Mouse (Mus musculus) layer of hippocampus, postnatal 25 days (tissue): ENCODE measurements around the gene Gm4981. TPM values are rescaled to one million over a fixed set of nuclear protein-coding genes. Genes with fewer than 3 reads are reported as not detected.
"Not testable (repeated sequence)": the region's sequence is repeated elsewhere in the genome, so short reads cannot be mapped to it uniquely, and the experiment has no call there.

ENCODE experiments used
- DNase-seq, 2 experiments: peaks; one replicate each; pipeline ENCODE4 v3.0.0; 2022; ENCODE audit warnings: mixed read lengths in 2 of 2, low spot score in 1 of 2; ENCODE audit errors: extremely low spot score in 1 of 2
- total RNA-seq, 2 experiments: library from RNA; stranded (reverse); gene quantifications; 2 replicates each; pipeline ENCODE4 v1.2.3; 2021

Gm4981 gene
- total RNA-seq: not detected

GRCm38 (mm10) chr10:58236613-58237012 is at the start of gene Gm4981:
Gene Gm4981 (minus strand): TSS chr10:58236701.
- no peak for DNase-seq

- no peak for DNase-seq
Measured at GRCm38 (mm10) chr10:58282238-58282637, 45.7 kb upstream of the Gm4981 start.

- DNase-seq: no peak
Measured at GRCm38 (mm10) chr10:58258466-58258865, 22.0 kb upstream of the Gm4981 start.

- no peak for DNase-seq
Measured at GRCm38 (mm10) chr10:58255954-58256353, 19.5 kb upstream of the Gm4981 start.

GRCm38 (mm10) chr10:58255213-58255892 is 18.9 kb upstream of the Gm4981 start, which contains the start of gene Gcc2:
Gene Gcc2 (plus strand): TSS chr10:58255497.
- peak; percentile 82 to 84 for DNase-seq

DNA sequence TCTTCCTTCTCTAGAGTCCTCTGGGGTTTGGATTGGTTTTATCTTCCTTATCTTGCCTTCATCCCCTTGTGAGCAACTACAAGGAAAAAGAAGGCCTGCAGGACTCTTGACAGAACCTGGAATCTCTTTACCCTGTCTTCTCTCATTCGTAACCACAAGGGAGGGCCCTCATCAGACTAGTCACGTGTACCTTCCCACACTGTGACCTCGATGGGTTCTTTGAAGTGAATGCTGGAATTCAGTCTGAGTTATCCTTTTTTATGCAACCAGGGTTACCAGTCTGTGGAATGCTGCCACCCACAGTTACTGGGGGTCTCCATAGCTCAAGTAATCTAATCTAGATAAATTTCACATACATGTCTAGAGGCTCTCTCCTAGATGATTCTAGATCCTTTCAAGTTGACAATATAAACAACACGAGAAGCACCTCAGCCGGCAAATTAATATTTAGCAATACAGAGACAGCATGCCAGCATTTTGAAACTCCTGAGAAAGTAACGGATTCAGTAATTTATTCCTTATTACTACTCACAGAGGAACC is 18.2 kb upstream of the Gm4981 start:
- DNase-seq: no peak

DNA sequence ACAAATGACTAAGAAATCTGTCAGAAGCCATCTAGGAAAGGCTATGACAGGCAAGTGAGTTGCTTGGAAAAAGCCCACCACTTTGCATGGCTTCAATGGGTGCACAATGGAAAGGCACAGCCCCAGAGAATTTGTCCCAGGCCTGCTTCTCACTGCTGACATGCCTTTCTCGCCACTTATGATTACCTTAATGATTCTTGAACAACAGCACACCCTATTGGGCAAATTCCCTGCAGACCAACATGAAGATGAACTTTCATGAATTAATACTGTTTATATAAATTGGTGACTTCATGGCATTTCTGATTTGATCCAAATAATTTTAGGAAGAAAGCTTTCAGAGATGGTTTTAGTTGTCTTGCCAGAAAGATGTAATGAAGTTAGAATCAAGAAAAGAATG is 13.0 kb upstream of the Gm4981 start:
- DNase-seq: no peak

DNA sequence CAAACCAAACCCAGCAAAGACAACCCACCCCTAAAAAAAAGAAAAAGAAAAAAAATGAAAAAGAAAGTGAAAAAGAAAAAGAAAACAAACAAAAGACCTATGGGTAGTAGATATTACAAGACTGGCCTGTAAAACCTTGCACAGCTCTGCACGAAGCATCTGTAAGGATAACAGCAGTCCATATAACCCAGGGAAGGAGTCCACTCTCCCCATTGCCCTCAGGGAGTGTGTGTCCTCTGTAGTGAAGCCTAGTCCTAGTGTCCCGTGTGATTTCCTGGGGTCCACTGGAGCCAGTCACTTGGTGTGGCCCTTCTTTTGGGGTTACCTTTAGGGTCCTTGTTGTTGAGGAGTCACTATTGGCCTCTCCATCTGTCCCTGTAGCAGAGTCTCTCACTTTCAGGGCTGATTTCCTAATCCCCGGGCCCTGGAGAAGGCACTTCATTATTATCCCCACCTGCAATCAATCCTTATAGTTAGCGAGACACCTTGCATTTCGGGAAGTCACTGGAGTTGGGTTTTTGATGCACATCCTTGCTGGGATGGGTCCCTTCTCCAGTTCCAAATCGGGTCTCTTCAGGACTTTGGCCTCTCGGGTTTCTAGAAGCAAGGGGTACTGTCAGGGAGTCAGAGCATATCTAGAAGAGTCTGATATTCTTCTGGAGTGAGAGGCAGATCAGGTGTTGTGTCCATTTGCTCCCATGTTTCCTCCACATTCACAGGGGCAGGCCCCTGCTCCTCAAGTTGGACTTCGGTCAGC is 2.7 kb upstream of the Gm4981 start:
- peak in 1 of 2 experiments; percentile 31 for DNase-seq

- not testable (repeated sequence) for DNase-seq
Measured at GRCm38 (mm10) chr10:58234985-58235384, 1.5 kb downstream of the Gm4981 start.

DNA sequence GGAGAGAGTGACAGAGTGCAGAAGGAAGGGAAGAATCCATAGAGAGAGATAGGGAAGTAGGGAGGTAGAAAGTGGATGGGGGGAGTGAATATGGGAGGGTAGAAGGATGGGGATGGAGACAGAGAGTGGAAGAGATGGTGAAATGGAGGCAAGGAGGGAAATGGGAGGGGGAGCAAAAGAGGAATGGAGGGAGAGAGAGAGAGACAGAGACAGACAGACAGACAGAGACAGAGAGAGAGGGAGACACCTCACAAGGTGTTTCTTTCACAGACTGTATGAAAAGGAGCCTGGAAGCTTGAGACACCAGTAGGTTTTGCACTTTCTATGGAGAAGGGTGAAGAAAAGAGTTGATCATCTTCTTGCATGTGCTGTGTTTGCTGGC is 2.8 kb downstream of the Gm4981 start:
- DNase-seq: not testable (repeated sequence)

- not testable (repeated sequence) for DNase-seq
Measured at GRCm38 (mm10) chr10:58233054-58233739, 3.3 kb downstream of the Gm4981 start.

- DNase-seq: not testable (repeated sequence)
Measured at GRCm38 (mm10) chr10:58232641-58232969, 3.9 kb downstream of the Gm4981 start, which contains the start of gene Duxf3. Gene Duxf3 (minus strand): TSS chr10:58232675.

- DNase-seq: peak; percentile 49 to 73
Measured at GRCm38 (mm10) chr10:58231779-58232640, 4.5 kb downstream of the Gm4981 start.

- DNase-seq: not testable (repeated sequence)
Measured at GRCm38 (mm10) chr10:58231088-58231487, 5.4 kb downstream of the Gm4981 start.

GRCm38 (mm10) chr10:58230021-58230420 is 6.5 kb downstream of the Gm4981 start:
- not testable (repeated sequence) for DNase-seq

- DNase-seq: not testable (repeated sequence)
Measured at GRCm38 (mm10) chr10:58227798-58228197, 8.7 kb downstream of the Gm4981 start.

DNA sequence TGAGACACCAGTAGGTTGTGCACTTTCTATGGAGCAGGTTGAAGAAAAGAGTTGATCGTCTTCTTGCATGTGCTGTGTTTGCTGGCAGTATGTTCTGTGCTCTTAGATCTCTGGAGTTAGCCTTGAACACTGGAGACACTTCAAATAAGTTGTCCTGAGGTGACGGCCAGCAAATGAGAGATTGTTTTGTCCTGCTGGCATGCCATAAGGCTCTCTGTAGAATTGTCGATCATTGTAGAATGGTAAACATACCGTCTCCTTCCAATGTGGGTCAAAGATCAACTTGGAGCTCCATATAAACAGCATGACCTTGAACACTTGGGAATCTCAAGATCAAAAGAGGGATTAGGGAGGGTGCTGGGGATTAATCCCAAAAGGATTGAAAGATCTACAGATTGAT is 10.1 kb downstream of the Gm4981 start:
- not testable (repeated sequence) for DNase-seq

GRCm38 (mm10) chr10:58224827-58225785 is 11.4 kb downstream of the Gm4981 start, which contains the start of gene AW822073:
Gene AW822073 (minus strand): TSS chr10:58224930.
- not testable (repeated sequence) for DNase-seq
